Mouse (Mus musculus) embryo, embryonic 9.5 days (tissue): Measurements from ENCODE around the gene Hoxa9.

ENCODE experiments used
- DNase-seq: peaks from one replicate; pipeline ENCODE4 v3.0.0-alpha.2; 2017; ENCODE audit errors: extremely low spot score

The Hoxa9 gene

GRCm38 (mm10) chr6:52228475-52229465 is 2.1 kb downstream of the Hoxa9 start:
- no peak for DNase-seq

DNA sequence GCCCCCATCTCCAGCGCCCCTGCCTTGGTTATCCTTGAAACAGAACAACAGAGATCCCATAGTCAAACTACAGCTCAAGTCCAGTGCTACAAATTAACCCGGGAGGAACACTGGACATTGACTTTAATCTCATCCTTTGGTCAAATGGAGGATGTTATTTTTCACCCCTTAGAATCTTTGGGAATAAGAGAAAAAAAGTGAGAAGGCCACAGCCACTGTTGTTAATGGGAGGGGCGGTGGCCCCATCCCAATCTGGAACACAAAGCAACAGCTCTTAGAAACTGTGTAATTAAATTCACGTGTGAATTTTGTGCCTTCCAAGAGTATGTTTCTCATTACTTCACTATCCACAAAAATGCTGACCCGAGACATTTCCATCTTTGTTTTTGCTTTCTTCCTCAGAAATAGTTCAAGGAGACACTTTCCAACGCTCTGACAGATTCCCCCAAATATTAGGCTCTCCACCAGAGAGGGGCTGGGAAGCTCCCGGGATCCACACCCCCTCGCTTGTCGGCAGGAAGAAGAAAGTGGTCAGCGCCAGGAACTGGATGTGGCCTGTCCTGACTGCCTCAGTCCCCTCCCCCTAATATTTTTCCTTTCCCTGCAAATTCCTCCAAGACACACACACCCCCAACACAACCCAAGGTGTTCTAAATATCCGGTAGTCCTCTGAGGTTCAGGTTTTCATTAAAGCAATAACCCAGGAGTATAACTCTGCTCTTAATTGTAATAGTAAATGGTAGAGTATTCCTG is 3.2 kb downstream of the Hoxa9 start:
- no peak for DNase-seq

GRCm38 (mm10) chr6:52226569-52227257 is 4.2 kb downstream of the Hoxa9 start:
- DNase-seq = no peak

DNA sequence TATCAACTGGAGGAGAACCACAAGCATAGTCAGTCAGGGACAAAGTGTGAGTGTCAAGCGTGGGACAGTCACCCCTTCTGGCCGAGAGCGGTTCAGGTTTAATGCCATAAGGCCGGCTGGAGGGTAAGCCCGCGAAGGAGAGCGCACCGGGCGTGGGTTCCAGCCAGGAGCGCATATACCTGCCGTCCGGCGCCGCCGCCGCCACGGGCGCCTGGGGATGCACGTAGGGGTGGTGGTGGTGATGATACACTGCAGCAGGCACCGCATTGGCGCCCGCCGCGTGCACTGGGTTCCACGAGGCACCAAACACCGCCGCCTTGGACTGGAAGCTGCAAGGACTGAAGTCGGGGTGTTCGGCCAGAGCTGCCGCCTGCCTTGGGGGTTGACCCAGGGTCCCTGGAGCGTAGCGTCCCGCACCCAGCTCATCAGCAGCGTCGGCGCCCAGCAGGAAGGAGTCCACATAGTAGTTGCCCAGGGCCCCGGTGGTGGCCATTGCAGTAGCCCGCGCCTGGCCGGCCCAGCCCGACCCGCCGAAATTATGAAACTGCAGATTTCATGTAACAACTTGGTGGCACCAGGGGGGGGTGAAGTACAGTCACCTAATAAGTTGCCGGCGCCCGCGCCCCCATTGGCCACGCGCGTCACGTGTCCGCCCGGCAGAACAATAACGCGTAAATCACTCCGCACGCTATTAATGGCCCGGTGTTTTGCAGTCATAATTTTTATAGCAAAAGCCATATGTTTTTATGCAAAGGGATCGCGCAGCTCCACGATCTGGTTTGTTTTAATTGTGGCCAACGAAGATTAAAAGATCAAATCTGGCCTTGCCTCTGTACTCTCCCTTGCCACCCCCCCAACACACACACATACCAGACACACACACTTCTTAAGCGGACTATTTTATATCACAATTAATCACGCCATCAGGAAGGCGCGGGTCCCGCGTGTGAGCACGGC is 5.0 kb downstream of the Hoxa9 start:
- no peak for DNase-seq

DNA sequence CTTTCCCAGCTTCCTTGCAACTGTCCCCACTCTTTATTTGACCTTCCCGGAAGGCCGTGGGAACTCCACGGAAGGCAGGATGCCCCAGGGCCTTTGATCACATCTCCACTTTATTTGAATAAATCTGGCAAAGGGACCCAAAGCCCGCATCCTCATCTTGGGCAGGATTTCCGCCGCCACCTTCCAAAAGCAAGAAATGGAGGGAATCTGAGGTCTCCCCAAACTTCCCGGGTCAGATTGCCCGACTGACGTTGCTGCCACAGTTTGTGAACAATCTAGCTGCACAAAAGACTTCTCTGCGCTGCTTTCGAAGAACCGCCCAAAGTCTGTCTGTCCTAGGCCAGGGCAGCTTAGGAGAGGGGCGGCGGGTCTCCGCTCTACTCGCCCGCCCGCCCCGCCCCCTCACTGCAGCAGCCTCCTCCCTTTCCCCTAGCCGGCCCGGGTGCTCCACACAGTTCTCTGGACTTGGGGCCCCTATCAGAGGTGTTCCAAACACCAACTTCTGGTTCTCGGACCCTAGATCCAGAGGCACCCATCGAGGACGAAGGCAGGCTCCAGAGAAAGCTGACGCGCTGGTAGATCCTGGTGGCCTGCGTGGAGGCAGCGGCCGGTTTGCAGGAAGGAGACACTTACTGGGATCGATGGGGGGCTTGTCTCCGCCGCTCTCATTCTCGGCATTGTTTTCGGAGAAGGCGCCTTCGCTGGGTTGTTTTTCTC is 5.8 kb downstream of the Hoxa9 start:
- no peak for DNase-seq

DNA sequence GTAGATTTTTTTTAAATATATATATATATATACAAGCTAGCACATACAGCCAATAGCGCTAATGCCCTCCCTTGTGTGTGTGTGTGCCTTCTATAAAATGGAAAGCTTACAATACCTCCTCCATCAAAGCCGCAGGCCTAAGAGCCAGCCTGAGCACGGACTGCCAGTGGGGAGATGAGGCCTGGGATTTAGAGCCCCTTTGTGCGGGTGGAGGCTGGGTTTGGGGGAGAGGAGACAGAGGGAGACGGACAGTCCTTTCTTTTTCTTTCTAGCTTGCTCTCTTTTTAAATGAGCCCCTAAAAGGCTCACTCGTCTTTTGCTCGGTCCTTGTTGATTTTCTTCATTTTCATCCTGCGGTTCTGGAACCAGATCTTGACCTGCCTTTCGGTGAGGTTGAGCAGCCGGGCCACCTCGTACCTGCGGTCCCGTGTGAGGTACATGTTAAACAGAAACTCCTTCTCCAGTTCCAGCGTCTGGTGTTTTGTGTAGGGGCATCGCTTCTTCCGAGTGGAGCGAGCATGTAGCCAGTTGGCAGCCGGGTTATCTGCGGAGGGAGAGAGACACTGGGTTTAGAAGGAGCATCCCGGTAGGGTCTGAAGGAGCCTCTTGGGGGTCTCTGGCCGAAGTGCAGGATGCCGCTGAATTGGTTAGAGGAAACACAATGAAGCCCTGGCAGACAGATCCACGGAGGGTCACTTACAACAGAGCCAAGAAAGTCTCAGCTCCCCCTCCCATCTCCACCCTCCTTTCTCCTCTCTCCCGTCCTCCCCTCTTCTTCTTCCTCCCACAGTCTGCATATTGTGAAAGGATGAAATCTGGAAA is 6.7 kb downstream of the Hoxa9 start:
- no peak for DNase-seq

DNA sequence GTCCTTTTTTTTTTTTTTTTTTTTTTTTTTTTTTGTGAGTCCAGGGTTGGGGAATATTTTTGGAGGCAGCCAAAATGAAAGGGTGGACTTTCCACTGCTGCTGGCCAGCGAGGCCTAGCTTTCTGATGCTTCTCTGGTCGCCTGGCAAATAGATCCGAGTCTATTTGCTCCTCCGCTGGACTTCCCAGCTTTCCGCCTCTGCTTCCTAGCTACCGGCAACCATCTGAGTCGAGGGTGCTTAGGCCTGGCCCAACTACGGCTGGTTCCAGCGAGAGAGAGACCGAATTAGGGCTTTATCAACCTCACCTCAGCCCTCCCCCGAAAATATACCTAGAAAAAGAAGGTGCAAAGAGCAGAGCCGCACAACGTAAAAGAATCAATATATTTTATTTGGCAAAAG is 8.2 kb downstream of the Hoxa9 start:
- no peak for DNase-seq

DNA sequence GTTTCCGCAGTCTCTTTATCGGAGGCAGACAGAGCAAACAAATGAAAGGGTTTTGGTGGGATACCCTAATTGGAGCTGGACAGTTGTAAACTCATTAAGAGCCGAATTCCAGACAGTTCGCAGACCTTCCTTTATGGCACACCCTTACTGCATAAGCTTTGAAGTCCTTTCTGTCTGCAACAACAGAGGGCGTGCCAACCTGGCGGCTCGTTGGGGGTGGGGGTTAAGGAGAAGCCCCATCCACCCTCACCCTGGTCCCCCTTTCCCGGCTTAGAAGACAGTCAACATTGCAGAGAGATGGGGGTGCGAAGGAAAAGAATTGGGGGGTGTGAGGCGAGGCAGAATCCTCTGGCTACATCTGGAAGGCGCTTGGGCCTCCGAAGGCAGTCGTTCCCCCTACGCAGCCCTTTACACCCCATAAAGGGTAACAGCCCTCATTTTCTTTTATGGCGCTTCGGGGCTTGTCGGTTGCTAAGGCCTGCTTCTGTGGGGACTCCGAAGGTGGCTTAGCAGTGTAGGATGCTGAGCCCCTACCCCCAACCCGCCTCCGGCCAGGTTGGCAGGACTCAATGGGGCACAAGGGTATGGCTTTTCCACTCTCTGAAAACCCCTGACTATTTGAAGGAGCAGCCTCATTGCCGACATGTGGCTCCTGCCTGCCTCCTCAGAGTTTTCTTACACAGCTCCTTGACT is 8.8 kb downstream of the Hoxa9 start:
- no peak for DNase-seq

DNA sequence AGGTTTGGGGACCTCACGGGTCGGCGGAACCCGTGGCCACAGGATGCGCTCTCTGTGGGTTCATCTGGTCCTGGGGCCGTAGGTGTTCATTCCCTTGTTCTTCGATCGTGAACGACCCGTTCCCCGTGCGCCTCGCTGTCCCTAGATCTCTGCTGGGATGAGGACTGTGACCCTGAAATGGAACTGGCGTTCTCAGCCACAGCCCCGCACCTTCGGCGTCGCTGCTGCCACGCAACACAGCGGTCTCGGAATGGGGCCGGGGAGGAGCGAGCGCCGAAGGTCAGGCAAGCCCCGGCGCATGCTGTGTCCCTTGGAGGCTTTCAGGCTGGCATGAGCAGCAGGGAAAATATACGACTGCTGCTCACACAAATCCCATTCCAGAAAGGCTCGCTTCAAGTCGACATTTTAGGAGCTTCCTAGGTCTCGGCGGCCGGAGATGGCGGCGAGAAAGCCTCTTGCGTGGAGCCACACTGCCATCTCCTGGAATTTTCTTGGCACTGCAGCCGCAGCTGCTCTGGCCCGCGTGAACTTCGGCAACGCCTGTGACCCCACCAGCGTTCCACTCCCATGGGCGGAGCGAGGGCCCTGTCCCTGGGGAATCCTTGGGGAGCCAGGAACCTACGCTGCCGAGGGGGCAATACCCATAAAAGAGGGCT is 9.4 kb downstream of the Hoxa9 start, which contains the start of gene Hoxa7:
TSS of gene Hoxa7 (minus strand) at position 518 of the 656 bp plus-strand sequence.
- peak; percentile 92 for DNase-seq

- no peak for DNase-seq
Observed at GRCm38 (mm10) chr6:52220865-52221310, 10.0 kb downstream of the Hoxa9 start.

DNA sequence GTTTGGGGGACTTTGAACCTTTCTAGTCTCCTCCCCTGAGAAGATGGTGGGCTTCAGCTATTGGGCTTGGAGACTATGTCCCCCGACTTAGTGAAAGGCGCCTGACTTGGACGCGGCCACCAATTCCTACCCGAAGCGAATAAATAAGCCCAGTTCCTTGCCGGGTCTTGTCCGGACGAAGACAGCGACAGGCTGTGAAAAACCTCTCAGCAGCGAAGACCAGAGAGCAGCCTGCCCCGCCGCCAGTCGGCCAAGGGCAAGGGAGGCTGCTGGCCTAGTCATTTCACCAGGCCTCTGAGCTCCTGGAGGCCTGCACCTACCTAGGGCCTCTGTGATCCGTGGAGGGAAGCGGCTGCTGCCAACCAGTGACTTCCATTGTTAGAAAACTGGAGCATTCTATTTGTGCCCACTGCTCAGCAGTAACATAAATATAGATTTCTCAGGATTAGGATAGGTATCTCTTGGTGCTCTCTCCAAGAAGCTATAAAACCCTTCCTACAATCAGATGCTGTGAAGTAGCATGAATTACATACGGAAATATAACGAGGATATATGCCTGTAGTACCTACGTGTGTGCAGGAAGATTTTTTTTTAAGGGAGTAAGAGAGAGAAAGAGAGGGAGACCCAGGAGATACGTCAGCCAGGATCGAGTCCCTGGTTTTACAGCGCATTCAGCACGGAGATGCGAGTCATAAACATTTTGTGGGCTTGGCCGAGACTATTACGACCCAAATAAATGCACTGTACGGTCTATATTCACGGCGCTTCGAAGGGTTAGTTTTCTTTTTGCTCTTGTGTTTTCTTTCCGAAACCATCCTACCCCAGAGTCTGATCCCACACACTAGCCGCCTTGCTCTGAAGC is 10.7 kb downstream of the Hoxa9 start:
- DNase-seq = no peak

DNA sequence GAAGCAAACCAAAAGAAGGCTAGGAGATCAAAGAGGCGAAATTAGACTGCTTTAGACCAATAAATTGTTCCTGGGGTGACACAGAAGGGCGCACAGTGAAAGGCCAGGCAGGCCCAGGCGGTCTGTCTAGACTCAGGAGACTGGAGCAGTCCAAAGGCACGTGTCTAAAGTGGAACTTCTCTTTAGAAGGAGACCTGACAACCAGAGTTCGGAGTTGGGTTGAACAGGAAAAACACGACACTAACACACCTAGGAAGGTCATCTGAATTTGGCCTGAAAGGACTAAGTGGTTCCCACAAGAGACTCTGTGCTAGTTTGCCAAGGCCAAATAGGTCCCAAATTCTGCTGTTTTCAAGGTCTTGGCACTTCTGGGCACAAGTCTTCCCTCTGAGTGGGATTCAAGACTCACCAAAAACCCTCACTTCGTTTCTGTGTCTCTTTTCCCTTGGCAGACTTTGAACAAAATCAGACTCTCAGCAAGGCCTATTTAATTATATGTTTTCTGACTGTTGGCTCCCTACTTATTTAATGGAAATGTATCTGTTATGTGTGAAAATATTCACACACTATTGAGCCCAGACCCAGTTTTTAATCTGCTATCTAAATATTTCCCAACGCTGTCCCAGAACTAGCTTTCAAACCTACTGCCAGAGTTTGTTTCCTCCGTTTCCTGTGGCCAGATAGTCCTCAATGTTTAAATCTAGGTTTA is 11.5 kb downstream of the Hoxa9 start:
- DNase-seq = no peak

DNA sequence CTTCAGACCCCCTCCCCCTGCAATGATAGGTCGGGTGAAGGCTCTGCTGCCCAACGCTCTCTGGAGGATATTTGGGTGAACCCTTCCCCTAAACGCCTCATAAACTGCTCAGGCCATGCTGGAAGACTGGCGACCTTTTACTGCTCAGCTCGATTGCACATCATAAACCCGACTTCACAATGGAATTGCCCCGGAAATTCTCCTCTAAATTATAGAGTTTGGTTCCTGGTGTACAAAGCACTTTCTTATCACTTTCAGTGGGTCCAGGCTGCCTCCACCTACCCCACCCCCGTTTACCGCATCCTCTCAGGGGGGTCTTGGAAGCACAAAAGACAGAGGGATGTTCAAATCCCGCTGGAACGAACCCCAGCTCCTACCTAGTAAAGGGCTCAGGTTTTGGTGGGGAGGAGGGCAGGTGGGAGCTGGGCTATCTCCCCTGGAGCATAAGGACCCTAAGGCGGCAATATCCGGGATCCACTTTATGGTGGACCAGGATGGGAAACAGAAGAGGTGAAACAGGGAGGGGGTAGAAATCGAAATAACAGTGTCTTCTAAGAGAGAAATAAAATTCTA is 12.2 kb downstream of the Hoxa9 start:
- DNase-seq = no peak

DNA sequence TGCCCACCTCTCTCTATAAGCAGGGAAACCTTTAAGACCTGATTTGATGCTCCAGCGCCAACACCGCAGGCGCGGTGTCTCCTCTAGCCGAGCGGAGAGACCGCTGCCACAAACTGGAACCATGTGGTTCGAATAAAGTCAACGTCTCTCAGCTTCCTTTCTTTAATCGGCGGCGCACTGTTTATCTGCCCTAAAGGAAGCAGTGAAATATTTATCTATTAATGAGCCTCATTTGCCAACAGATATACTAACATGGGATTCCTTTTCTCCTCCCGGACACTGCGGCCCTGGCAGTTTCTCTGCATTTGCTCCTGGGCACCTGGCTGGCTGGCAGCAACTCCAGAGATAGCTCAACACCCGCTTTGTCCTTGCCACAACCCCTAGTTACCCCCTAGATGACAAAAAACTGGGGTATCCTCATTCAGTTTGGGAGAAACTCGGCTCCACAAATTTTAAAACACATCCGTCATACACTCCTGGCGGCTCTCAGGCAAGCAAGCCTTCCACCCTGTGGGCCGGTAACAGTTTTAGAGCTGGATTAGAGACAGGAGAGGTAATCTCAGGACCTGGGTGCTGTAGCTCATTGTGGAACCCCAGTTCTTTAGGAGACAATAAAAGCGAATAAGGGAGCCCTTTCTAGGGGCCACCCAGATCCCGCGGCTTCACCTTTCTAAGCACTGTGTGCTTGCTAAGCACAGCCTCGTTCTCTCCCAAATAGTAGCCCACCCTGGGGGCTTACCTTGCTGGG is 12.8 kb downstream of the Hoxa9 start:
- DNase-seq = no peak

- DNase-seq = peak; percentile 84
Observed at GRCm38 (mm10) chr6:52217459-52217768, 13.5 kb downstream of the Hoxa9 start.
